Mouse (Mus musculus): ENCODE measurements at regions not wholly inside any gene's neighbourhood (a gene's known extent, or its start where the extent isn't known, plus 50 kb on each side); places are given as distances from the start of the nearest gene placed in this dataset.

- no peak overlapping the region for H3K27ac ChIP-seq
- peaks cover 2% of the 10 kb centered on the region; the same call in 1 of the 2 replicates for H3K4me1 ChIP-seq
- DNase-seq (ENCODE audit: low spot score): no peak
- H3K4me3 ChIP-seq: no peak overlapping the region
- 78% methylated on average over 4 of the region's 4 CpGs for WGBS
- no peaks in the 10 kb centered on the region for H3K9me3 ChIP-seq (replicated peaks)
- H3K36me3 ChIP-seq: no peaks in the 10 kb centered on the region
- no peaks in the 10 kb centered on the region for H3K27me3 ChIP-seq (ENCODE audit: low read depth, poor library complexity, severe bottlenecking)
These were observed 401.0 kb upstream of the Acvr2a start for GRCm38 (mm10) chr2:48412683-48413440.

GRCm38 (mm10) chr2:48414596-48415481, 399.1 kb upstream of the Acvr2a start:
- Histone ChIP-seq H3K9me3 (replicated peaks) (no peaks in the 10 kb centered on the region), H3K4me1 (peaks cover 5% of the 10 kb centered on the region), H3K27ac (no peak overlapping the region), H3K36me3 (no peaks in the 10 kb centered on the region), H3K27me3 (ENCODE audit: low read depth, poor library complexity, severe bottlenecking) (no peaks in the 10 kb centered on the region), H3K4me3 (no peak overlapping the region)
- DNase-seq (ENCODE audit: low spot score): no peak
- 70% methylated on average over 10 of the region's 10 CpGs for WGBS

GRCm38 (mm10) chr2:48416207-48416750, 397.6 kb upstream of the Acvr2a start:
- no peaks in the 10 kb centered on the region for H3K9me3 ChIP-seq (replicated peaks)
- no peaks in the 10 kb centered on the region for H3K36me3 ChIP-seq
- H3K27ac ChIP-seq: no peak overlapping the region
- H3K4me1 ChIP-seq: peaks cover 5% of the 10 kb centered on the region
- no peak for DNase-seq (ENCODE audit: low spot score)
- 79% methylated on average over 3 of the region's 3 CpGs for whole genome bisulfite sequencing
- no peak overlapping the region for H3K4me3 ChIP-seq
- H3K27me3 ChIP-seq (ENCODE audit: low read depth, poor library complexity, severe bottlenecking): no peaks in the 10 kb centered on the region

- Histone ChIP-seq H3K27ac (no peak overlapping the region), H3K4me1 (peaks cover 5% of the 10 kb centered on the region), H3K9me3 (replicated peaks) (no peaks in the 10 kb centered on the region), H3K27me3 (ENCODE audit: low read depth, poor library complexity, severe bottlenecking) (no peaks in the 10 kb centered on the region), H3K4me3 (no peak overlapping the region), H3K36me3 (no peaks in the 10 kb centered on the region)
- no peak for DNase-seq (ENCODE audit: low spot score)
- WGBS: 84% methylated on average over 4 of the region's 4 CpGs
These were observed 396.8 kb upstream of the Acvr2a start for GRCm38 (mm10) chr2:48417000-48417596.

GRCm38 (mm10) chr2:48420791-48421190, 393.1 kb upstream of the Acvr2a start:
- no peaks in the 10 kb centered on the region for H3K36me3 ChIP-seq
- DNase-seq (ENCODE audit: low spot score): no peak
- H3K4me1 ChIP-seq: peaks cover 14% of the 10 kb centered on the region
- H3K9me3 ChIP-seq (replicated peaks): no peaks in the 10 kb centered on the region
- H3K27ac ChIP-seq: no peak overlapping the region
- 95% methylated on average over 3 of the region's 3 CpGs for WGBS
- no peaks in the 10 kb centered on the region for H3K27me3 ChIP-seq (ENCODE audit: low read depth, poor library complexity, severe bottlenecking)
- H3K4me3 ChIP-seq: no peak overlapping the region

- no peak overlapping the region for H3K27ac ChIP-seq
- H3K9me3 ChIP-seq (replicated peaks): no peaks in the 10 kb centered on the region
- H3K27me3 ChIP-seq (ENCODE audit: low read depth, poor library complexity, severe bottlenecking): no peaks in the 10 kb centered on the region
- no peak overlapping the region for H3K4me3 ChIP-seq
- peaks cover 14% of the 10 kb centered on the region for H3K4me1 ChIP-seq
- WGBS: 37% methylated on average over 9 of the region's 9 CpGs
- no peaks in the 10 kb centered on the region for H3K36me3 ChIP-seq
- no peak for DNase-seq (ENCODE audit: low spot score)
These were observed 390.0 kb upstream of the Acvr2a start for GRCm38 (mm10) chr2:48423861-48424442.

- Histone ChIP-seq H3K36me3 (no peaks in the 10 kb centered on the region), H3K4me1 (peaks cover 14% of the 10 kb centered on the region), H3K27me3 (ENCODE audit: low read depth, poor library complexity, severe bottlenecking) (no peaks in the 10 kb centered on the region), H3K9me3 (replicated peaks) (no peaks in the 10 kb centered on the region), H3K27ac (no peak overlapping the region), H3K4me3 (no peak overlapping the region)
- no peak for DNase-seq (ENCODE audit: low spot score)
- WGBS: 26% methylated on average over 9 of the region's 9 CpGs
These were observed 389.3 kb upstream of the Acvr2a start for GRCm38 (mm10) chr2:48424562-48424961.

GRCm38 (mm10) chr2:48425200-48426090, 388.5 kb upstream of the Acvr2a start:
- Histone ChIP-seq H3K27ac (no peak overlapping the region), H3K9me3 (replicated peaks) (no peaks in the 10 kb centered on the region), H3K4me3 (no peak overlapping the region), H3K27me3 (ENCODE audit: low read depth, poor library complexity, severe bottlenecking) (no peaks in the 10 kb centered on the region), H3K36me3 (no peaks in the 10 kb centered on the region), H3K4me1 (peaks cover 11% of the 10 kb centered on the region)
- no peak for DNase-seq (ENCODE audit: low spot score)
- 37% methylated on average over 12 of the region's 12 CpGs for WGBS

GRCm38 (mm10) chr2:48432545-48432944, 381.4 kb upstream of the Acvr2a start:
- Histone ChIP-seq H3K9me3 (replicated peaks) (no peaks in the 10 kb centered on the region), H3K4me1 (no peaks in the 10 kb centered on the region), H3K4me3 (no peak overlapping the region), H3K27me3 (ENCODE audit: low read depth, poor library complexity, severe bottlenecking) (no peaks in the 10 kb centered on the region), H3K27ac (no peak overlapping the region), H3K36me3 (no peaks in the 10 kb centered on the region)
- no peak for DNase-seq (ENCODE audit: low spot score)
- 95% methylated on average over 1 of the region's 1 CpGs for WGBS

GRCm38 (mm10) chr2:48441296-48441990, 372.5 kb upstream of the Acvr2a start:
- Histone ChIP-seq H3K27me3 (ENCODE audit: low read depth, poor library complexity, severe bottlenecking) (no peaks in the 10 kb centered on the region), H3K4me1 (peaks cover 31% of the 10 kb centered on the region), H3K9me3 (replicated peaks) (no peaks in the 10 kb centered on the region), H3K36me3 (no peaks in the 10 kb centered on the region), H3K27ac (peak overlapping the region; percentile 76), H3K4me3 (no peak overlapping the region)
- DNase-seq (ENCODE audit: low spot score): peak; percentile 45
- WGBS: 66% methylated on average over 11 of the region's 11 CpGs

- no peaks in the 10 kb centered on the region for H3K27me3 ChIP-seq (ENCODE audit: low read depth, poor library complexity, severe bottlenecking)
- H3K4me3 ChIP-seq: no peak overlapping the region
- no peak for DNase-seq (ENCODE audit: low spot score)
- no peak overlapping the region for H3K27ac ChIP-seq
- 66% methylated on average over 10 of the region's 10 CpGs for WGBS
- no peaks in the 10 kb centered on the region for H3K36me3 ChIP-seq
- H3K9me3 ChIP-seq (replicated peaks): no peaks in the 10 kb centered on the region
- H3K4me1 ChIP-seq: peaks cover 32% of the 10 kb centered on the region
These were observed 371.8 kb upstream of the Acvr2a start for GRCm38 (mm10) chr2:48441991-48442544.
